Mouse (Mus musculus): ENCODE measurements at regions not wholly inside any gene's neighbourhood (a gene's known extent, or its start where the extent isn't known, plus 50 kb on each side); places are given as distances from the start of the nearest gene placed in this dataset.

DNA sequence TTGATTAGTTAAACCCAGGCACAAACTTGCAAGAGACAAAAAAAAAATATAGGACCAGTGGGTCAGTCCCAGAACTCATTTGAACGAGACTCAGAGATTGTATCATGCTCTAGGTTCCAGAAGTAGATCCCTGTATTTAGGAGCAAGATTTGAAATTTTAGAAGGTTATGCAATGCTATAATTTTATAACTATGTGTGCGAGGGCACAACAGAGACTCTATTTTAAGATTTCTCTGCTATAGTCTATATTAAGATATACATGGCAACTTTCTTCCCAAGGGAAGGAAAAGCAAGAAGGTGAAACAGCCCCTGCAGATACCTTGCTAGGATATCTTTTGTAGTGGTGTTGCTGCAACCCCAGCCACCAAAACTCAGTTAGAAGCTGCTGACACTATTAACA lies 55.7 kb downstream of the Otor start:
- DNase-seq (ENCODE audit: low spot score in 2 of 2) = no peak
- intact Hi-C loops (cut with DNase I) = no loop called here

- DNase-seq (ENCODE audit: low spot score in 2 of 2) = no peak
- intact Hi-C loops (cut with DNase I) = no loop called here
These were observed 70.9 kb downstream of the Otor start for GRCm38 (mm10) chr2:143149189-143149588.

DNA sequence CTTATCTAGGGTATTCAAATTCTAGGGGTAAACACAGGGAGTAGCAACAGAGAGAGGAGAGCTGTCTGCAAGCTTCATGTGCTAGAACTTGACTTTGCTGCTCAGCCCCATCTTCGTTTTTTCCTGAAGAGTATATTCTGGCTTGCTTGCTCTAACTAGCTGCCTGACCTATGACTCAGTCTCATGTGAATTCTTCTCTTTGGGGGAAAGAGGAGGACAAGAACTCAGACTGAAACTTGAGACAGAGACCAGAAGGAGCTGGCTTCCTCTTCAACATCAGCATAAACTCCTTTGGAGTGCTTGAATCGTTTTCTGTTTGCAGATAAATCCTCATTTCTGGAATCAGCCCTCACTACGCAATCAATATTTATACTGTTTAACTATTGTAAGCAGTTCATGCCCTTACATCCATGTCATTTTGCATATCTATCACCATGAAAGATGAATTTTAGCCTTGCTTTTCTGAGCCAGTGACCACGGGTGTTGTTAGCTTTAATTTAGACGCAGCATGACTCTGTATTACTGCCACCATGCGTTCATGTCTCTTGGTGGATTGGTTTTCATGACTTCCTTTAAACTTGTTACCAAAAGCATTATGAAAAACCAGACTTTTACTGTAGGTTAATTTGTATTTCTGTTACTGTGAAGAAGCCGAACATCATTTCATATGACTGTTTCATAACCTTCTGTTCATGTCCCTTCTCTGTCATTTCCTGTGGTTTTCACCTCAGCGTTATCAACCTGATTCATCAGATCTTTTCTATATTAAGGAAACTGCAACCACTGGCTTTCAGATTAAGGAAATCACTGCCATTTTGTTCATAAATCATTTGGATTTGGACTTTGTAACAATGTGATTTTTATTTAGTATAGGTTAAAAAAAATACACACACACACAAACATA lies 86.1 kb downstream of the Otor start:
- intact Hi-C loops (cut with DNase I) = no loop called here

DNA sequence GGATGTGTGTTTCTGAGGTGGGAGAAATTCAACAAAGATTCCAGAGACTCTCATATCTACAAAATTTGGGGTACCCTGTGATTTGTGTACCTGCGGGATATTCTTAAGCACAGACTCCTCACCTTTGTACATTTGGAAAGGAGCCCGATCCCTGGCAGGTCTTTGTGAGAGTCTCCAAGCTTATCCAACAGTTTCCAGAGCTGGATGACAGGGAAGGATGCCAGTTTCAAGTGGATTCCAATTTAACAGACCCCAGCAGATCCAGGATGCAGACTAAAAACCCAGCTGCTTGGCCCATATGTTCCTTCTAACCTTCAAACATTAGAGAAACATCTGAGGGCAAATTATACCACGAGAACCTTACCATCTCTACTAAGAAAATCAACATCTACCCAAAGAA lies 88.5 kb downstream of the Otor start:
- DNase-seq (ENCODE audit: low spot score in 2 of 2) = no peak
- intact Hi-C loops (cut with DNase I) = no loop called here

More for the DNA sequence above, 86.1 kb downstream of the Otor start:
- DNase-seq (ENCODE audit: low spot score in 2 of 2) = no peak

DNA sequence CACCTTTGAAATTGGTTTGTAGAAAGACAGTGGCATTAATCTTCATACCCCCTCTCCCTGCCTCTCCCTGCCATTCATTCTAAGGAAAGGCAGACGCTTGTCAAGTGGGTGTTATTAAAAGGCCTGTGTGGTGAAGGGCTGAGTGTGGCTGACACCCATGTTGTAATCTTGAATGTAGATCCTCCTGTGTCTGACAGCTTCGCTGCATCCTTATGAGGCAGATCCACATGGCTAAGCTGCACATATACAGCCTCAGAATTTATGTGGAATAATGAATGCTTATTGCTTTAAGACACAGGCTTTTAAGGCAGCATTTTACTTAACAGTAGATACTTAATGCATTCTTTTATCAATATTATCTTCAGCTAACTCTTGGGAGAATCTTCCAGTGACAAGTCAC lies 92.4 kb downstream of the Otor start:
- intact Hi-C loops (cut with DNase I) = no loop called here
- DNase-seq (ENCODE audit: low spot score in 2 of 2) = no peak

GRCm38 (mm10) chr2:143184614-143185013 lies 106.3 kb downstream of the Otor start:
- DNase-seq (ENCODE audit: low spot score in 2 of 2) = peak in 1 of 2 experiments; percentile 16
- intact Hi-C loops (cut with DNase I) = no loop called here

DNA sequence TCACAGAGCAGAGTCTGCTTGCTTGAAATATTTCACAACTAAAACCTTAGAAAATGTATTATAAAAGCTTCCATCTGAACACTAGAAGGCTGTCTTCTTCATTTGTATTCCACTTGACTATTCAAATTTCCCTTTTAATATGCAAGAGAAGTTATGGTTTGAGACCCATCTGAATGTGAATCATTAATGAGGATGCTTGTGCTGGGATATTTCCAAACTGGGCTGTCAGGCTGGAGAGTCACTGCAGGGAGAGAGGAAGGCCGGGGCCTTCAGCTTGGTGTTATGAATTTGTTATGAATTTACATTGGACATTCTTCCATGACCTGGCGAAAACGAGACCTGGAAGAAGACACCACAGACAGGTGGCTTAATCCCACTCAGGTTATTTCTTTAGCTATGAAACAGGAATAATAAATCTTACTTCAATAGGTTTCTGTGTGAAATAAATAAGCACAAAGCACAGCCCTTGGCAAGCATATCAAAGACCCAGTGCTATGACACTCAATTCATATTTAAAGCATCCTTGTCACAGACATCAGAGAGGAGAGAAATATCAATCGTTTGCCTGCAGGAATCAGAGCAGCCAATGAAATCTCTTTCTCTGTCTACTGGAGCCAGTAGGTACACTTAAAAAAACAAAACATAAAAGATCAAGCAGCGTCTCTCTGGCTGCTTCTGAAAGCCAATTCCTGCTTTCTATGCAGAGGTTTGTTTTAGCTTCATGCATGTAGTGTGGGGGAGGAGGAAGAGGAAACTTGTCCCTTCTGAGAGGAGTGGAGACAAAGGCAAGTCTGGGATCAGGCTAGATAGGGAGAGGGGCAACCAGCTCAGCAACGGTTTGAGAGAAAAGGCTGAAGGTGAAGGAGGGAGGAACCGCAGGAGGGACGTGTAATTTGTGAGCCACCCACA lies 114.2 kb downstream of the Otor start:
- no peak for DNase-seq (ENCODE audit: low spot score in 2 of 2)
- intact Hi-C loops (cut with DNase I) = no loop called here

- no peak for DNase-seq (ENCODE audit: low spot score in 2 of 2)
- intact Hi-C loops (cut with DNase I) = no loop called here
These were observed 114.9 kb downstream of the Otor start for GRCm38 (mm10) chr2:143193165-143193551.

- DNase-seq (ENCODE audit: low spot score in 2 of 2) = no peak
These were observed 121.4 kb downstream of the Otor start for GRCm38 (mm10) chr2:143199583-143200249.

GRCm38 (mm10) chr2:143206053-143206452 lies 127.8 kb downstream of the Otor start:
- intact Hi-C loops (cut with DNase I) = no loop called here
- DNase-seq (ENCODE audit: low spot score in 2 of 2) = no peak

More at GRCm38 (mm10) chr2:143199583-143200249, 121.4 kb downstream of the Otor start:
- intact Hi-C loops (cut with DNase I) = no loop called here

DNA sequence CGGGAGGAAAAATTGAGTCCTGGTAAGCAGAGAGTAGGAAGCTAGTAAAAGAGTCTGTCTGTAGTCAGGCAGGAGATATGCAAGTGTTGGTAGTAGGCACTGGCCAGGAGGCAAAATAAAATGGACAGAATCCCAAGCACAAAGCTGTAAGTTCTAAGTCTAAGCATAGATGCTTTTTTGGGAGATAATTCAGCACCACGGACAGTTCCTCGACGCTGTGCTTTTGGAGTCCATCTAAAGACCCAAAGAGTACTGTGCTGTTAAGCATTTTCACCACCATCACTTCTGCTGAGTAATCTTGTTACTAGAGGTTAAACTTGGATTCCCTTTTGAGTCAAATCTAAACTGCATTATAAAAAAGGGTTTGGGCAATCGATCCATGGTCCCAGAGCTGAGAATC lies 128.9 kb downstream of the Otor start:
- intact Hi-C loops (cut with DNase I) = no loop called here
- no peak for DNase-seq (ENCODE audit: low spot score in 2 of 2)

DNA sequence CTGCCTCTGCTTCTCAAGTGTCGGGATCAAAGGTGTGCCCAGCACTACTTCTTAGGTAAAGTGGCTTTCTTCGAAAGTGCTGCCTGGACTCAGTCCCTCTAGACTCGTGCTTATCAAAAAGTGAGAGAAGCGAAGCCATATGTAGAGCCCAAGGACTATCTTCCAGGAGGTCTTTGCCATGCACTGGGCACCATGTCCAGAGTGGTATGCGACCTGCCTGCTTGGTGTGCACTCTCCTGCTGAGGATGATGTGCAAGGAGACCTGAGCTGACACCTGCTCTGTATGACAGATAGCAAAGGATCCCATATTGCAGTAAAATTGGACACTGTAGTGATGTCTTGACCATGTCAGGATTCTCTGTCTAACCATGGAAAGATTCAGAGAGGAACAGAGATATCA lies 139.0 kb downstream of the Otor start:
- intact Hi-C loops (cut with DNase I) = loop anchor here (10.0 kb wide), 1 partner anchor 328 kb away; the partner anchor contains the start of gene Pcsk2
- no peak for DNase-seq (ENCODE audit: low spot score in 2 of 2)

DNA sequence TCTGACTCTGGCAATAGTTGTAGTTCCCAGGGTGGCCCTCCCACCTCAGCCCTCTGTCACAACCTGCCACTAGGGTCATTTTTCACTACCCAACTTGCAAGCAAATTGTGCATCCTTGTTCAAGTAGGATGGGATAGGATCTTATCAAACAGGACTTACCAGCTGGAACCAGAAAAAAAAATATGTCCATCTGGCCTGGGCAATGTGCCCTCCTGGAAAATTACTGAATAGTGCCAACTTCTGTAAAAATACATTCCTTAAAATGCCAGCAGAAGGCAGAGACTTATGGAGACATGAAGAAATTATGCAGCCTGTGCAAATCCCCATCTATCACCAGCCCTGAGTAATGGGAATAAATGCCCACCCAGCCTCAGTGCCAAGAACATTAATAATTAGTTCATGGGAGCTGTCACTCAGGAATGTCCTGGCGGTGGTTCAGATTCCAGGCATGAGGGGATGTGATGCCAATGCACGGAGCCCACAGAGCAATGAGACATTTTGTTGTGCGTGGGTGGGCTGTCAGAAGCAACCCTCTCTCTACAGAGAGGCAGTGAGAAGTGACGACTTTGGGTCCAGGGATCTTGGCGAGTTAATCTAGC lies 139.6 kb downstream of the Otor start:
- intact Hi-C loops (cut with DNase I) = loop anchor here (10.0 kb wide), 1 partner anchor 327 kb away; the partner anchor contains the start of gene Pcsk2
- peak; percentile 81 to 83 for DNase-seq (ENCODE audit: low spot score in 2 of 2)

DNA sequence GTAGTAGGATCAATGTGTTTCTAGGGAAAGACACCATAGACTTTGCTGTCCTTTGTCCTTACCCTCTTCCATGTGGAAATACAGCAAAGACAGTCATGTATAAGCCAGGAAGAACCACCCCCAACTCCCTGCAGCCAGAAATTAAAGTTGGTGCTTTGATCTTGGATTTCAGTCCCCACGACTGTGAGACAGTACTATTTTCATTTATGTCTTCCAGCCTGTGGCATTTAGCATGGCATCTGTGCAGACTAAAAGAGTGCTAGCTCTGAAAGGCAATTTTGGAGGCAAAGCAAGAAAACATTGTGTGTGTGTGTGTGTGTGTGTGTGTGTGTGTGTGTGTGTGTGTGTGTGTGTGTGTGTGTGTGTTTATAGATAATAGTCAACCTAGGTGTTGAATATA lies 144.1 kb downstream of the Otor start:
- DNase-seq (ENCODE audit: low spot score in 2 of 2) = no peak
- intact Hi-C loops (cut with DNase I) = no loop called here

- intact Hi-C loops (cut with DNase I) = no loop called here
- no peak for DNase-seq (ENCODE audit: low spot score in 2 of 2)
These were observed 146.3 kb downstream of the Otor start for GRCm38 (mm10) chr2:143224410-143225130.

- DNase-seq (ENCODE audit: low spot score in 2 of 2) = peak in 1 of 2 experiments; percentile 41
- intact Hi-C loops (cut with DNase I) = no loop called here
These were observed 155.5 kb downstream of the Otor start for GRCm38 (mm10) chr2:143233795-143234194.

DNA sequence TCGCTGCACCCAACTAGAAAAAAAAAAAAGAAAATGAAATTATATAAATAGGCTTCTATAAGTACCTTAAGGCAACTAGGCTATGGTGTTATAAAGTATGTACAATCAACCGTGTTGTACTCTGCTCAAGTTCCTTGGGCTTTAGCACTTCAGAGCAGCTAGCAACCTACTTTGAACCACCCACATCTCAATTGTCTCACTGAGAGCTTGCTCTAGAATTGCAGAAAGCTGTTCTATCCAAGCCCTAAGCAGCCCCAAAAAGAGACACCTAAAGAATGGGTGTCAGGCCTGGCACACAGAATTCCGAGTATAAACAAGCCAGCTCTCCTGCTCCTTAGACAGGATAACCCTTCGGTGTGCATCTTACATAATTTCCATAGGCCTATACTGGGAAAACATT lies 162.0 kb downstream of the Otor start:
- intact Hi-C loops (cut with DNase I) = no loop called here

DNA sequence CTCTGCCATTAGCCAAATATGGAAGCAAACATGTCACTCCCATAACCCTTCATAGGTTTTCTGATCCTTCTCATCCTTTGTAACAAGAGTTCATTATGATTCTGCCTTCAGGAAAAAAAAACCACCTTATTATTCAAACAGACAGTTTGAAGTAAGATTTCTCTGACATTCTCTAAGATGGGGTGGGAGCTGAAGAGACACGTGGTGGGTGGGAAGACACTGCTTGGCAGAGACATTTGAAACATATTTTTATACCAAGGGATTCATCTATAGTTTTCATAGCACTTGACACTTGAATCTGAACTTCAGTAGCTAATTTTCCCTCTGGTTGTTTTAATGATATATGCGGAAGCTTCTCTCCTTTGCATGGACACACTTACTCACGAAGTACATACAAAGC lies 165.5 kb downstream of the Otor start:
- no peak for DNase-seq (ENCODE audit: low spot score in 2 of 2)
- intact Hi-C loops (cut with DNase I) = no loop called here

More for the DNA sequence above, 162.0 kb downstream of the Otor start:
- DNase-seq (ENCODE audit: low spot score in 2 of 2) = peak in 1 of 2 experiments; percentile 35

GRCm38 (mm10) chr2:143246131-143246665 lies 167.9 kb downstream of the Otor start:
- no peak for DNase-seq (ENCODE audit: low spot score in 2 of 2)
- intact Hi-C loops (cut with DNase I) = no loop called here
